Mouse (Mus musculus): ENCODE results near the gene Rnd2.
"Not testable (repeated sequence)": the region's sequence is repeated elsewhere in the genome, so short reads cannot be mapped to it uniquely, and the experiment has no call there.

Gene Rnd2

GRCm38 (mm10) chr11:101446319-101446718, 18.5 kb upstream of the Rnd2 start:
- in situ Hi-C loops (cut with MboI, MseI), result no loop called here

- in situ Hi-C loops (cut with MboI, MseI), result not testable (repeated sequence)
Measured at GRCm38 (mm10) chr11:101446860-101447259, 17.9 kb upstream of the Rnd2 start.

GRCm38 (mm10) chr11:101447786-101448185, 17.0 kb upstream of the Rnd2 start:
- in situ Hi-C loops (cut with MboI, MseI), result no loop called here

- in situ Hi-C loops (cut with MboI, MseI), result no loop called here
Measured at GRCm38 (mm10) chr11:101448274-101448746, 16.5 kb upstream of the Rnd2 start, which contains the start of gene Ifi35. Gene Ifi35, plus strand, starts transcription at chr11:101448407.

GRCm38 (mm10) chr11:101448899-101449298, 15.9 kb upstream of the Rnd2 start:
- in situ Hi-C loops (cut with MboI, MseI), result no loop called here

- in situ Hi-C loops (cut with MboI, MseI), result not testable (repeated sequence)
Measured at GRCm38 (mm10) chr11:101449596-101449995, 15.2 kb upstream of the Rnd2 start.

- in situ Hi-C loops (cut with MboI, MseI), result loop anchor here (25.0 kb wide), 1 partner anchor 962 kb away; the partner anchor contains the start of gene Slc25a39
Measured at GRCm38 (mm10) chr11:101450394-101450793, 14.4 kb upstream of the Rnd2 start.

- in situ Hi-C loops (cut with MboI, MseI), result loop anchor here (25.0 kb wide), 1 partner anchor 961 kb away; the partner anchor contains the start of gene Slc25a39
Measured at GRCm38 (mm10) chr11:101451536-101451935, 13.3 kb upstream of the Rnd2 start.

- in situ Hi-C loops (cut with MboI, MseI), result loop anchor here (25.0 kb wide), 1 partner anchor 960 kb away; the partner anchor contains the start of gene Slc25a39
Measured at GRCm38 (mm10) chr11:101452093-101452774, 12.6 kb upstream of the Rnd2 start.

- in situ Hi-C loops (cut with MboI, MseI), result loop anchor here (25.0 kb wide), 1 partner anchor 958 kb away; the partner anchor contains the start of gene Slc25a39
Measured at GRCm38 (mm10) chr11:101454702-101455101, 10.1 kb upstream of the Rnd2 start.

GRCm38 (mm10) chr11:101455627-101456026, 9.2 kb upstream of the Rnd2 start:
- in situ Hi-C loops (cut with MboI, MseI), result loop anchor here (25.0 kb wide), 1 partner anchor 957 kb away; the partner anchor contains the start of gene Slc25a39

- in situ Hi-C loops (cut with MboI, MseI), result loop anchor here (25.0 kb wide), 1 partner anchor 955 kb away; the partner anchor contains the start of gene Slc25a39
Measured at GRCm38 (mm10) chr11:101457631-101458030, 7.2 kb upstream of the Rnd2 start.

GRCm38 (mm10) chr11:101458217-101458616, 6.6 kb upstream of the Rnd2 start:
- in situ Hi-C loops (cut with MboI, MseI), result loop anchor here (25.0 kb wide), 1 partner anchor 954 kb away; the partner anchor contains the start of gene Slc25a39

GRCm38 (mm10) chr11:101459716-101460115, 5.1 kb upstream of the Rnd2 start:
- in situ Hi-C loops (cut with MboI, MseI), result loop anchor here (25.0 kb wide), 1 partner anchor 953 kb away; the partner anchor contains the start of gene Slc25a39

GRCm38 (mm10) chr11:101460321-101460720, 4.5 kb upstream of the Rnd2 start:
- in situ Hi-C loops (cut with MboI, MseI), result loop anchor here (25.0 kb wide), 1 partner anchor 952 kb away; the partner anchor contains the start of gene Slc25a39

GRCm38 (mm10) chr11:101462141-101462540, 2.7 kb upstream of the Rnd2 start:
- in situ Hi-C loops (cut with MboI, MseI), result loop anchor here (25.0 kb wide), 1 partner anchor 950 kb away; the partner anchor contains the start of gene Slc25a39

- in situ Hi-C loops (cut with MboI, MseI), result loop anchor here (25.0 kb wide), 1 partner anchor 949 kb away; the partner anchor contains the start of gene Slc25a39
Measured at GRCm38 (mm10) chr11:101462583-101463440, 2.0 kb upstream of the Rnd2 start.

GRCm38 (mm10) chr11:101465101-101465868, 486 bp downstream of the Rnd2 start:
- in situ Hi-C loops (cut with MboI, MseI), result loop anchor here (25.0 kb wide), 1 partner anchor 947 kb away; the partner anchor contains the start of gene Slc25a39

- in situ Hi-C loops (cut with MboI, MseI), result loop anchor here (25.0 kb wide), 1 partner anchor 946 kb away; the partner anchor contains the start of gene Slc25a39
Measured at GRCm38 (mm10) chr11:101465869-101466551, 1.2 kb downstream of the Rnd2 start, which contains the start of gene Vat1. Gene Vat1, minus strand, starts transcription at chr11:101466230.

- in situ Hi-C loops (cut with MboI, MseI), result loop anchor here (25.0 kb wide), 1 partner anchor 946 kb away; the partner anchor contains the start of gene Slc25a39
Measured at GRCm38 (mm10) chr11:101466552-101466950, 1.8 kb downstream of the Rnd2 start.

Data from regulatory T cell (primary cell).